Mouse (Mus musculus): ENCODE measurements around the gene Gm15557. TPM values are rescaled to one million over a fixed set of nuclear protein-coding genes. Genes with fewer than 3 reads are reported as not detected.
A peak's percentile ranks its signal among the peaks of the same experiment; 100 is the strongest.

Gm15557 gene
- polyA plus RNA-seq, 1 experiment from 2014 or later = 0.16 TPM

DNA sequence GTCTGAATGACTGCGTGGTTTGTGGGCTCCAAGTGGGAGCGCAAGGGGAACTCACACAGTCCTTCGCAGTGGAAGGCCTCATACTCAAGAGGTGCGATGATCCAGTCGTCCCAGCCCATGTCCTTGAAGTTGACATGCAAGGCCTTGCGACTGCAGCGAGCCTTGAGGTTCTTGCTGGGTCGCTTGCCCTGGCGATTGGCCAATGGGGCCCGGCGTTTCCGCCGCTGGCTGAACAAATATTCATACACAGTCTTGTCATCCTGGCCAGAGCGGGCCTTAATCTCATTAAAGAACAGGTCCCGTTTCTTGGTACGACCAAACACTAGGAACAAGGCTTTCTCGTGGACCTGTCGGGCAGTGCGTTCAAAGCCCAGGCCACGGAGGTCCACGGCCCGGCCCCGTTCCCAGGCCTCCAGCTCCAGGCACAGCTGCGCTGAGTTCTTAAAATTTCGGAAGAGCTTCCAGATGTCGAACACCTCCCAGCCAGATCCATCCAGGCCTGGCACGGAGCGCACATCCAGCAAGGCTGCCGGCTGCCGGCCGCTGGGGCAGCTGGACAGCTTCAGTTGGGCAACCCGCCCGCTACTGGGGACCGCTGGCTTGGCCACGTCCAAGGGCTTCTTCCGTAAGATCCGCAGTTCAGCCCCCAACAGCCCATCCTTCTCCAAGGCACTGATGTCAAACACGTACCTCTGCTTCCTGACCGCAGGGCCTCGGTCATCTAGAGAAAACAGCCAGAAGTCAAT is 1.3 kb downstream of the Gm15557 start:
- no peak overlapping the region for H3K9ac ChIP-seq
- peaks cover 29% of the 10 kb centered on the region for H3K4me1 ChIP-seq (replicated peaks)
- no peak overlapping the region for H3K4me2 ChIP-seq
- ATAC-seq (ENCODE audit: low FRiP score) = no peak
- H3K36me3 ChIP-seq = no peaks in the 10 kb centered on the region
- 92% methylated on average over 40 of the region's 40 CpGs for WGBS
- H3K9me3 ChIP-seq = no peaks in the 10 kb centered on the region
- no peak overlapping the region for H3K4me3 ChIP-seq
- H3K27ac ChIP-seq = no peak overlapping the region
- H3K27me3 ChIP-seq = peaks cover 10% of the 10 kb centered on the region; the same call in 1 of the 2 replicates

DNA sequence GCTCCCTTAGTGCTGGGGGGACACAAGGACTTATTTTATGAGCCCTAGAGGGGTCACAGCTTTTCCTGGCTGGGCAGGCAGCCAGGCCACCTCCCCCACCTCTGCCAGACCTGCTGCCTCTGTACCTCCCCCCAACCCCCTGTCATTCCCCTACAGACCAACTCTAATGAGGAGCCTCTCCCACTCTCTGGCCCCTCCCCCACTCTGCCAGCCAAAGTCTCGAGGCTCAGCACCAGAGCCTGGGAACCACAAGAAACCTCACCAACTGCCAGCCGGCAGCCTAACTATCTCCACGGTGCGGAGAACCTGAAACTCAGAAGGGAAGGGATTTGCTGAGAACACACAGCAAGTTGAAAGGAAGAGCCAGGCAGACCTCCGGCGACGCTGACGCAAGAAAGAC is 2.9 kb downstream of the Gm15557 start:
- H3K4me1 ChIP-seq (replicated peaks) = peaks cover 36% of the 10 kb centered on the region
- H3K9ac ChIP-seq = no peak overlapping the region

DNA sequence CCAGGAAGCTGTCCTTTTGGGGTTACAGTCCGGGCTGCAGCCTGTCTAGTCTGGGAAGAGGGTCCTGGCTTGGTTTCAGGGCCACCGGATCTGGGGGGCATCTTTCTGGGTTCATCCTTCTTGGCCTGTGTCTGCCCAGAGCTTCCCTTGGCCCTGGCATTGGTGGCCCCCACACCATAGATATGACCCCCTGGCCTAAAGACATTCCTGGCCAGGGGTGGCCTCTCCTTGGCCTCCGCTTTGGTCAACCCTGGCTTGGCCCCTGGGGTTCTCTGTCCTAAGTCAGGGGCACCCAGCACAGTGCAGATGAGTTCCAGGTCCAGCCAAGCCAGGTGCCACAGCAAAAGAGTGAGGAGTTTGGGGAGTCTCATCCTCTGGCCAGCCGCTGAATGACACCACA is 4.2 kb downstream of the Gm15557 start:
- peak overlapping the region; percentile 9; the same call in 1 of the 2 replicates for H3K4me2 ChIP-seq
- H3K4me1 ChIP-seq (replicated peaks) = peaks cover 45% of the 10 kb centered on the region
- peak overlapping the region; percentile 40; the same call in 1 of the 2 replicates for H3K27ac ChIP-seq
- no peak overlapping the region; the same call in 1 of the 2 replicates for H3K4me3 ChIP-seq
- WGBS = 82% methylated on average over 4 of the region's 4 CpGs
- no peaks in the 10 kb centered on the region for H3K36me3 ChIP-seq
- no peak for ATAC-seq (ENCODE audit: low FRiP score)
- peak overlapping the region; percentile 20; the same call in 1 of the 2 replicates for H3K9ac ChIP-seq
- H3K9me3 ChIP-seq = no peaks in the 10 kb centered on the region
- H3K27me3 ChIP-seq = peaks cover 6% of the 10 kb centered on the region; the same call in 1 of the 2 replicates

More for the DNA sequence above, 2.9 kb downstream of the Gm15557 start:
- Histone ChIP-seq H3K27me3 (peaks cover 6% of the 10 kb centered on the region; the same call in 1 of the 2 replicates), H3K36me3 (no peaks in the 10 kb centered on the region), H3K4me2 (peak overlapping the region; percentile 33), H3K27ac (no peak overlapping the region), H3K4me3 (no peak overlapping the region), H3K9me3 (no peaks in the 10 kb centered on the region)
- WGBS = 2% methylated on average over 8 of the region's 8 CpGs
- no peak for ATAC-seq (ENCODE audit: low FRiP score)

DNA sequence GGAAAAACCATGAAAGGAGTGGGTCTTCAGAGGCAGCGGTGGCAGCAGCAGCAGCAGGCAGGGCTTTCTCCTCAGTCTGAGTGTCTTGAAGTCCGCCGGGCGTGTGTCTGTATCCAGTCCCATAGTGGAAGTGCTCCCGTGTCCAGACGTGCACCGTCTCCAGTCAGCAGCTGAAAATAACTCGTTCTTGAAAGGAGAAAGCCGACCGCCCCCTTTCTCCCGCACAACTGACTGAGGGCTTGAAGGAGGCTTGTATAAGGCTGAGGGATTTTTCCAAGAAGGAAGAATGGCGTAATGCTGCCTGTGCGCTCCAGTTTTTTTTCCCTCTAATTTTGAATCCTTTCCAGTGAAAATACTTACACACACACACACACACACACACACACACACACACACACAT is 4.6 kb downstream of the Gm15557 start, which contains the start of gene Gdf5:
Gene Gdf5, minus strand, starts transcription at position 244 of the 400 bp plus-strand sequence.
- no peaks in the 10 kb centered on the region for H3K9me3 ChIP-seq
- H3K4me3 ChIP-seq = no peak within 1 kb of the TSS; the same call in 1 of the 2 replicates
- ATAC-seq (ENCODE audit: low FRiP score) = no peak
- H3K27ac ChIP-seq = peak within 1 kb of the TSS; percentile 40
- H3K36me3 ChIP-seq = no peaks in the 10 kb centered on the region
- H3K27me3 ChIP-seq = peaks cover 6% of the 10 kb centered on the region; the same call in 1 of the 2 replicates
- H3K4me1 ChIP-seq (replicated peaks) = peaks cover 50% of the 10 kb centered on the region
- H3K4me2 ChIP-seq = peak within 1 kb of the TSS; percentile 9; the same call in 1 of the 2 replicates
- 52% methylated on average over 13 of the region's 13 CpGs for WGBS
- peak within 1 kb of the TSS; percentile 20; the same call in 1 of the 2 replicates for H3K9ac ChIP-seq

DNA sequence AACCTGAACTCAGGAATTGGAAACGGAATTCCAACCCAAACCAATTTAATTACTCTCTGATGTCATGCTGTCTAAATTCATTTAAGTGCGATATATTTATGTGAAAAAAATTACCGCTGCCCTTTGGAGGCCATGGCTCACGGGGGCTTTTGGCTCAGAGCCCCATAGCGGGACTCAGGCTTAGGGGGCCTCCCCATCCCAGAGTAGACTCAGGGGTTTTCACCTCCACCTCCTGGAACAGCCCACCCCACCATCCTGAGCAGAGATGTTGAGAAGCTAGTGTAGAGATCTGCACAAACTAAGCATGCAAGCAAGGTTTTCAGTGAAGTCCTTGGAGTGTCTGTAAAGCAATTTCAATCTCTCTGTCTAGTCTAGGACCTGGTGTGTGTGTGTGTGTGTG is 5.1 kb downstream of the Gm15557 start:
- peaks cover 6% of the 10 kb centered on the region; the same call in 1 of the 2 replicates for H3K27me3 ChIP-seq
- ATAC-seq (ENCODE audit: low FRiP score) = no peak
- no peak overlapping the region for H3K4me3 ChIP-seq

DNA sequence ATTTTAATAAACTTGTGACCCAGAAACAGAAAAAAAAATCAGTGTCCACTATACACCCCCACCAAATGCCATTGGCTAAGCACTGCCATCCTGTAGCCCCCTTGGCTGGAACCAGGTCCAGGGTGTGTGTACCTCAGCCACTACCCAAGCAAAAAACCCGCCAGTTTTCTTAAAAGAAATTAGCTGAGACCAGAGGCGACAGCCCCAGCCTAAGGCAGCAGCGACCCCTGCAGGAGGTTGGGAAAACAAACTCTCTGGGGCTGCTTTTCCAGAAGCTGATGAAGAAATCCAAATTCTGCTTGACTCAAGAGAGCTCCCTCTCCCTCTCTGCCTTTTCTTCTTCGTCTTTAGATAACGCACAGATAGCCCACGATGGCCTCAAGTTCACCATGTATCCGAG is 5.5 kb downstream of the Gm15557 start:
- Histone ChIP-seq H3K27me3 (peaks cover 6% of the 10 kb centered on the region; the same call in 1 of the 2 replicates), H3K9ac (no peak overlapping the region), H3K27ac (no peak overlapping the region), H3K36me3 (no peaks in the 10 kb centered on the region), H3K9me3 (no peaks in the 10 kb centered on the region), H3K4me1 (replicated peaks) (peaks cover 51% of the 10 kb centered on the region), H3K4me2 (no peak overlapping the region), H3K4me3 (no peak overlapping the region)
- under 1% methylated on average over 7 of the region's 7 CpGs for WGBS
- ATAC-seq (ENCODE audit: low FRiP score) = no peak

More for the DNA sequence above, 5.1 kb downstream of the Gm15557 start:
- Histone ChIP-seq H3K36me3 (no peaks in the 10 kb centered on the region), H3K9ac (no peak overlapping the region), H3K4me2 (no peak overlapping the region), H3K9me3 (no peaks in the 10 kb centered on the region), H3K4me1 (replicated peaks) (peaks cover 51% of the 10 kb centered on the region), H3K27ac (peak overlapping the region; percentile 23; the same call in 1 of the 2 replicates)
- WGBS = 48% methylated on average over 5 of the region's 5 CpGs

DNA sequence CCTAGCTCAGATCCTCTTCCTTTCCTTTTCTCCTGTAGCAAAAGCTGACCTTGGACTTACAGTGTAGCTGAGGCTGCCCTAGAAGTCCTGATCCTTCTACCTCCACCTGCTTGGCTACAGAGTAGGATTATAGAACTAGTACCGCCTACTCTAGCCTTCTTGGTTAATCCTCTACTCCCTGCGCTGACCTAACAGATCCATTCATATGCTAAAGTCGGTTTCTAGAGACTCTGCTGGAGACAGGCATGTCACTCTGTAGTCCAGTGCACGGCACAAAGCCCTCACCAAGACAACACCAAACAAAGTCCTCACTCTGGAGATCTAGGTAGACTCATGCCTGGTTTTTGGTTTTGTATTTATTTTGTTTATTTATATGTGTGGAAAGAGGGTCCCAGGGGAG is 6.0 kb downstream of the Gm15557 start:
- H3K4me2 ChIP-seq = no peak overlapping the region
- H3K9me3 ChIP-seq = no peaks in the 10 kb centered on the region
- WGBS = 5% methylated on average over 4 of the region's 4 CpGs
- no peak overlapping the region for H3K9ac ChIP-seq
- no peak overlapping the region for H3K27ac ChIP-seq
- no peak overlapping the region for H3K4me3 ChIP-seq
- peaks cover 6% of the 10 kb centered on the region; the same call in 1 of the 2 replicates for H3K27me3 ChIP-seq
- no peaks in the 10 kb centered on the region for H3K36me3 ChIP-seq
- H3K4me1 ChIP-seq (replicated peaks) = peaks cover 51% of the 10 kb centered on the region
- no peak for ATAC-seq (ENCODE audit: low FRiP score)

DNA sequence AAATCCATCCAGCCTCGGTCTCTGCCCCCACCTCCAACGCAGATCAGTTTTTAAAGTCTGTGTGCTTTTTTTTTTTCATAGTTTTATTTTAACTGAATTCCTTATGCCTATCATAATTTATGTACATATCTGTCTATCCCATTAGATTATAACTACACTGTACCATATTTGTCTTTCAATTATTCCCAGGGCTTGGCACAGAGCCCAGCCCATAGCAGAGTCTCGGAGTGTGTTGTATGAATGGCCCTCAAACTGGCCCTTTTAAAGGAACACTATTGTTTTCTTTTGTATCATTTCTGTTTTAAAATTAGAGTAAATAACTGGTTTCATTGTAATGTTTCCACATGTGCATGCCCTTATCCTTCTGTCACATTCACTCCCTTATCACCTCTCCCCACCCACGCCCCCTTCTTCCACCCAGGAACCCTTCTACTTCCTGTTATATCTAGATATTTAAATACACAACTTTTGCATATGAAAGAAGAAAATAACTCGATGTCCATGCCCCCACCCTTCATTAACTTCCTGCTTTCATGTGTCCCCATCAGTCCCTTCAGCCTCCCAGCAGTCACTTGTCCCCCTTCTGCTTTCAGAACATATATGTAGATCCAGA is 7.0 kb downstream of the Gm15557 start:
- 64% methylated on average over 5 of the region's 5 CpGs for WGBS
- Histone ChIP-seq H3K4me2 (no peak overlapping the region), H3K4me1 (replicated peaks) (peaks cover 51% of the 10 kb centered on the region), H3K9me3 (no peaks in the 10 kb centered on the region), H3K27me3 (peaks cover 6% of the 10 kb centered on the region; the same call in 1 of the 2 replicates), H3K9ac (no peak overlapping the region), H3K4me3 (no peak overlapping the region), H3K27ac (no peak overlapping the region), H3K36me3 (no peaks in the 10 kb centered on the region)
- no peak for ATAC-seq (ENCODE audit: low FRiP score)

DNA sequence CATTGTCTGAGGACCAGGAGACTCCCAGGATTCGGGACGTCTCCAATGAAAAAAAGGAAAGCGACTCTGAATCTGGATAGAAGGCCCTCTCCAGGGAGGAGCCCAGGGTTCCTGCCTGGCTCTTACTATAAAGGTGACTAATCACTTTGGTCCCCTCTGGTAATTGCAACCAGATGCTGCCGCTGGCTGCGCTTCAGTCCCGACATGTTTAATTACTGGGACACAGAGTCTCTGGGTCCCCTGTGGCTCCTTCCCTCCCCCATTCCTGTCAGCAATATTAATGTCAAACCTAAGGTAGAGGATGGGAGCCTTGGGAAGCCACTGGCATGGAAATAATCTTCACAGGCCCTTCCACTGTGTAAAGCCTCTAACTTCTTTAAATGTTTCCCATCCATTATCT is 8.8 kb downstream of the Gm15557 start:
- Histone ChIP-seq H3K9ac (no peak overlapping the region), H3K4me2 (no peak overlapping the region), H3K4me1 (replicated peaks) (peaks cover 37% of the 10 kb centered on the region), H3K27ac (peak overlapping the region; percentile 30; the same call in 1 of the 2 replicates), H3K9me3 (no peaks in the 10 kb centered on the region), H3K27me3 (peaks cover 10% of the 10 kb centered on the region; the same call in 1 of the 2 replicates), H3K4me3 (no peak overlapping the region), H3K36me3 (no peaks in the 10 kb centered on the region)
- peak; percentile 59; the same call in 1 of the 2 replicates for ATAC-seq (ENCODE audit: low FRiP score)
- WGBS = 21% methylated on average over 6 of the region's 6 CpGs

DNA sequence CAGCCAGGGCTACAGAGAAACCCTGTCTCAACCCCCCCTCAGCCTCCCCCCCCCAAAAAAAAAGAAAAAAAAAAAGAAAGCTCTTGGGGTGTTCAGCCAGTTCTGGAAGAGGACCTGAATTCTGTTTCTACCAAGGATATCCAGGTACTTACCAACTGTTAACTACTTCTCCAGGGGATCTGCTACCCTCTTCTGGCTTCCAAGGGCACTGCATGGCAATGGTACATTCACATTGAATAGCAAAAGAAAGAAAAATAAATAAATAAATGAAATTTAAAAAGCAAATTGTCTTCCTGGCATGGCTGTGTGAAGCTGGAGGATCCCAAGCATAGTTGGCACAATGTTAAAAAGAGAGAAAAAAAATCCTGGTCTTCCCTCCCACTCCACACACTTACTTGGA is 11.5 kb downstream of the Gm15557 start:
- H3K27me3 ChIP-seq = peaks cover 10% of the 10 kb centered on the region
- no peak overlapping the region for H3K9ac ChIP-seq

DNA sequence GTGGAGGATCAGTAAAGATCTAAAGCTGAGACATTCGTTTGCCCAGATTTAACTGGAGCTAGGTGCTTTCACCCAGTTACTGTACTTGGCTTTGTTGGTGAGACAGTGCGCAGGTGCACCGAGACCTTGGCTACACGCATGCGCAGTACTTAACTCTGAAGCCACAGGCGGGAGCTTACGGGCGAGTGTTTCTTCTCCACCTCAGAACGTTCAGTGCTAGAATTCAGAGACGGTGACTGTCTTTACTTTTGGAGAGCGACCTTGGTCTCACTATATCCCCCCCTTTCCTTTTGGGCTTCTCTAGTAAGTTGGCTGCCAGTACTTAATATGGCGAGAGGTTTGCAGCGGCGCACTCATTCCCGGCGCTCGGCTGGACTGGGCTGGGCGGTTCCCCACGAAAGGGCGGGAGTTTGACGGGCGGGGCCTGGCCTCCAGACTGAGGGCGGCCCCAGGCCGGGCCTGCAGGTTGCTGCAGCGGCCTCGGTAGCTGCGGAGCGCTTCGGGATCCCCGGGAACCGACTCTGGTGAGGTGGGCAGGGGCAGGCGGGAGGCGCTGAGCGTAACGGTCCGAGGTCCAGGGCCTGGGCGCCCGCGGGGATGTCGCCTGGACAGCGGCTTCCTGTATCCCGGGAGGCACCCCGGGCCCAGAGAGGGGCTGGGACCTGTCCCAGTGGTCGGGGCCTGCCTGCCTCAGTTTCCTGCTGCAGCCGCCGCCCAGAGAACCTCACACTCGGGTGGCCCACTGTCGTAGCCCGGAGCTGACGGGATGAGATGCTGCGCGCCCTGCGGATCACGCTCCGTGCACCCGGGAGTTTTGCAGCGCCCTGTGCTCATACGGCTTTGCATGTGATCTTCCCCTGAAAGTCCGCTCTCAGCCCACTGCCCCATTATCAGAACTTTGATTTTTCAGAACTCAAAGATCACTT is 15.9 kb downstream of the Gm15557 start, which contains the start of gene Cep250:
Gene Cep250, plus strand, starts transcription at position 325 of the 926 bp plus-strand sequence.
- peaks cover 10% of the 10 kb centered on the region for H3K4me1 ChIP-seq (replicated peaks)
- peak within 1 kb of the TSS; percentile 95 for H3K9ac ChIP-seq
- peak; percentile 96 for ATAC-seq (ENCODE audit: low FRiP score)
- no peaks in the 10 kb centered on the region for H3K9me3 ChIP-seq
- WGBS = under 1% methylated on average over 58 of the region's 59 CpGs
- H3K27me3 ChIP-seq = peaks cover 10% of the 10 kb centered on the region
- H3K27ac ChIP-seq = peak within 1 kb of the TSS; percentile 92
- peaks cover 4% of the 10 kb centered on the region; the same call in 1 of the 2 replicates for H3K36me3 ChIP-seq
- peak within 1 kb of the TSS; percentile 63 for H3K4me2 ChIP-seq
- peak within 1 kb of the TSS; percentile 69 for H3K4me3 ChIP-seq

More for the DNA sequence above, 11.5 kb downstream of the Gm15557 start:
- H3K36me3 ChIP-seq = no peaks in the 10 kb centered on the region
- no peak overlapping the region for H3K4me2 ChIP-seq
- H3K4me3 ChIP-seq = no peak overlapping the region
- H3K9me3 ChIP-seq = no peaks in the 10 kb centered on the region
- H3K4me1 ChIP-seq (replicated peaks) = peaks cover 23% of the 10 kb centered on the region
- no peak overlapping the region for H3K27ac ChIP-seq
- no peak for ATAC-seq (ENCODE audit: low FRiP score)

Measured in hindbrain, embryonic 13.5 days (tissue).